ENCODE assay signal across 9 mouse cellular contexts in the genomic region with DNA sequence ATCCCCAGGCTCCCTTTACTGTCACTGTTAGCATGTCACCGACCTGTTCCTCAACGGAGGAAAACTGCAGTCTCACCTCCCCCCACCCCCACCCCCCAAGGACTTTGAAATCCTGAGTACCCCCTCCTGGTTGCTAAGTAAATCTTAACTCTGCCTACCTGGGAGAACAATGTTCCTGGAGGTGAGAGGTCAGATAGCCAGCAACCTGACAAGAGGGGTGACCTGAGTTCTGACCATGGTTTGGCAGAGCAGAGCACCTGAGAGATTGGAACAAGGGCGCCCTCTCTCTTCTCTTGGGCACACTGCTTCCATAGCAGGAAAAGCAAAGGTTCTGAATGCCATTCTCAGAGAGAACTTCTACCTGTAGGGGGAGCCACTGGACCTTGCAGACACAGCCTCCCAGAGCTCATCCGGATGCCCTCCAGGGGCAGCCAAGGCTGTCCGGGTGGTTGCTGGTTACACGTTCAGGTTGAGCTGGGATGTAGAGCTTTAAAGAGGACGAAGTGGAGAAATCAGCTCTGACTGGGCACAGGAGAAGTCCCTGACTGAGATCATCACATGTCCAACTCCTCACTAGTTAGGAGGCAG. TPM values are rescaled to one million over a fixed set of nuclear protein-coding genes. Genes with fewer than 3 reads are reported as not detected.
A peak's percentile ranks its signal among the peaks of the same experiment; 100 is the strongest.
DNase-seq lines count a peak whose midpoint lies in the region; ATAC-seq and TF ChIP-seq lines count a peak whose summit lies in the region.
"Had no signal": no experiment of that assay in that cellular context is flagged by ENCODE, and none has a peak within 500 bp of the region (broad histone marks: within the 10 kb centered on the region; RNA-seq: fewer than 3 reads in every experiment).

No protein-coding gene starts in this region.

- DNase-seq in heart, adult 2 months, result no peak
- peak; percentile 79 for DNase-seq in CD4-positive, CD25-positive, alpha-beta regulatory T cell, adult 2 months (ENCODE audit: low read depth, low spot score)
- DNase-seq in adrenal gland, postnatal 14 days, result peak; percentile 86
- DNase-seq in embryonic facial prominence, embryonic 10.5 days (ENCODE audit: low spot score), result peak; percentile 54
- peak; percentile 91 for DNase-seq in kidney, adult 9 months
- peak; percentile 83 for DNase-seq in lung, embryonic 14.5 days
- DNase-seq in testis, postnatal 14 days (ENCODE audit: low spot score), result peak; percentile 49

- H3K4me3 ChIP-seq in heart, adult 2 months, result no peak overlapping the region
- no peak overlapping the region for H3K4me3 ChIP-seq in heart, embryonic 12.5 days
- H3K4me3 ChIP-seq in embryonic facial prominence, embryonic 10.5 days, result no peak overlapping the region
- no peak overlapping the region for H3K4me3 ChIP-seq in lung, embryonic 14.5 days (ENCODE audit: low read depth, low read length)
- H3K4me3 ChIP-seq: limb, embryonic 12.5 days had no signal

- no peaks in the 10 kb centered on the region for H3K4me1 ChIP-seq in heart, adult 2 months (ENCODE audit: control insufficient read depth, insufficient read depth, low read length)
- H3K4me1 ChIP-seq in heart, embryonic 12.5 days (replicated peaks), result peaks cover 14% of the 10 kb centered on the region
- peaks cover 26% of the 10 kb centered on the region for H3K4me1 ChIP-seq in embryonic facial prominence, embryonic 10.5 days
- H3K4me1 ChIP-seq in lung, embryonic 14.5 days (ENCODE audit: insufficient read depth), result no peaks in the 10 kb centered on the region

- no peak overlapping the region for H3K4me2 ChIP-seq in heart, embryonic 12.5 days
- no peak overlapping the region for H3K4me2 ChIP-seq in lung, embryonic 14.5 days
- H3K4me2 ChIP-seq: limb, embryonic 12.5 days had no signal

- ATAC-seq in heart, embryonic 12.5 days (ENCODE audit: insufficient number of reproducible peaks, low FRiP score), result no peak
- ATAC-seq in lung, embryonic 14.5 days (ENCODE audit: insufficient read depth), result no peak; the same call in 1 of the 2 replicates

- TF ChIP-seq CTCF in heart, adult 2 months (IDR thresholded peaks at IDR 0.05), result peak; percentile 77
- TF ChIP-seq CTCF in lung, embryonic 14.5 days (IDR thresholded peaks at IDR 0.05; ENCODE audit: low read depth), result peak; percentile 69

- no peaks in the 10 kb centered on the region; the same call in 1 of the 2 replicates for H3K27me3 ChIP-seq in heart, adult 2 months (ENCODE audit: control insufficient read depth, insufficient read depth, low read length)
- peaks cover 7% of the 10 kb centered on the region; the same call in 1 of the 2 replicates for H3K27me3 ChIP-seq in heart, embryonic 12.5 days (replicated peaks)
- H3K27me3 ChIP-seq in embryonic facial prominence, embryonic 10.5 days (replicated peaks; ENCODE audit: low read depth, poor library complexity, severe bottlenecking), result peaks cover 21% of the 10 kb centered on the region
- peaks cover 12% of the 10 kb centered on the region for H3K27me3 ChIP-seq in lung, embryonic 14.5 days (ENCODE audit: insufficient read depth, low read length)

- 25% methylated on average over 7 of the region's 7 CpGs for WGBS in heart, adult 2 months
- 23% methylated on average over 7 of the region's 7 CpGs for WGBS in heart, embryonic 12.5 days
- 31% methylated on average over 7 of the region's 7 CpGs for WGBS in embryonic facial prominence, embryonic 10.5 days
- WGBS in lung, embryonic 14.5 days, result 24% methylated on average over 7 of the region's 7 CpGs

- H3K79me2 ChIP-seq in heart, adult 2 months (replicated peaks; ENCODE audit: control insufficient read depth, insufficient read depth, low read length), result no peaks in the 10 kb centered on the region

- H3K27ac ChIP-seq in heart, adult 2 months, result no peak overlapping the region
- H3K27ac ChIP-seq in heart, embryonic 12.5 days (ENCODE audit: poor library complexity, severe bottlenecking), result no peak overlapping the region
- no peak overlapping the region for H3K27ac ChIP-seq in embryonic facial prominence, embryonic 10.5 days (replicated peaks)
- H3K27ac ChIP-seq in lung, embryonic 14.5 days (ENCODE audit: low read depth), result no peak overlapping the region
- H3K27ac ChIP-seq: limb, embryonic 12.5 days had no signal

- H3K36me3 ChIP-seq in heart, adult 2 months (ENCODE audit: control insufficient read depth, insufficient read depth, low read length), result no peaks in the 10 kb centered on the region
- peaks cover 23% of the 10 kb centered on the region for H3K36me3 ChIP-seq in heart, embryonic 12.5 days
- peaks cover 23% of the 10 kb centered on the region for H3K36me3 ChIP-seq in embryonic facial prominence, embryonic 10.5 days (replicated peaks)
- H3K36me3 ChIP-seq in lung, embryonic 14.5 days (ENCODE audit: insufficient read depth), result peaks cover 18% of the 10 kb centered on the region

- intact Hi-C loops in heart, adult 2 months (cut with DNase I), result no loop called here

- H3K9ac ChIP-seq in heart, adult 2 months (ENCODE audit: low read depth, low read length), result no peak overlapping the region
- H3K9ac ChIP-seq in heart, embryonic 12.5 days, result no peak overlapping the region
- no peak overlapping the region for H3K9ac ChIP-seq in lung, embryonic 14.5 days
- H3K9ac ChIP-seq: limb, embryonic 12.5 days had no signal

- no peaks in the 10 kb centered on the region for H3K9me3 ChIP-seq in heart, embryonic 12.5 days (replicated peaks)
- H3K9me3 ChIP-seq in embryonic facial prominence, embryonic 10.5 days, result no peaks in the 10 kb centered on the region
- H3K9me3 ChIP-seq in lung, embryonic 14.5 days (ENCODE audit: low read depth, low read length), result no peaks in the 10 kb centered on the region
- H3K9me3 ChIP-seq: limb, embryonic 12.5 days had no signal

- TF ChIP-seq POLR2A in heart, adult 2 months (IDR thresholded peaks at IDR 0.05; ENCODE audit: insufficient read depth, low read depth, low read length), result no peak

- no peak for TF ChIP-seq EP300 in heart, adult 2 months (IDR thresholded peaks at IDR 0.05; ENCODE audit: insufficient read depth, low read depth, low read length)

RNA-seq across cellular contexts. Expression of a gene that starts 40.6 kb away (rescaled TPM):
- 10 to 100 TPM; 40.4 to 47.9 TPM for total RNA-seq in heart, adult 2 months (2021)
- 29.3 and 53.3 TPM in 2 replicates for polyA plus RNA-seq in heart, adult 2 months (2012; rRNA removed)
- polyA plus RNA-seq in heart, embryonic 12.5 days (2016; fragmentation: Nextera tagmentation; extraction: Ambion mirVana), result 77.9 and 81.6 TPM in 2 replicates
- 87.3 and 89.0 TPM in 2 replicates for total RNA-seq in adrenal gland, postnatal 14 days (2021)
- 166 and 173 TPM in 2 replicates for polyA plus RNA-seq in embryonic facial prominence, embryonic 10.5 days (2016; fragmentation: Nextera tagmentation; extraction: Ambion mirVana)
- 130 TPM in 2 replicates for polyA plus RNA-seq in lung, embryonic 14.5 days (2014; fragmentation: Nextera tagmentation; extraction: Ambion mirVana)

RNA-seq across cellular contexts. Expression of a gene that starts 41.4 kb away (rescaled TPM):
- total RNA-seq in heart, adult 2 months (2021), result 10 to 100 TPM; 11.0 to 12.7 TPM
- polyA plus RNA-seq in heart, adult 2 months (2012; rRNA removed), result 8.1 and 8.9 TPM in 2 replicates
- 3.9 and 4.0 TPM in 2 replicates for polyA plus RNA-seq in heart, embryonic 12.5 days (2016; fragmentation: Nextera tagmentation; extraction: Ambion mirVana)
- 21.1 and 21.6 TPM in 2 replicates for total RNA-seq in adrenal gland, postnatal 14 days (2021)
- polyA plus RNA-seq in embryonic facial prominence, embryonic 10.5 days (2016; fragmentation: Nextera tagmentation; extraction: Ambion mirVana), result 5.0 TPM in 2 replicates
- polyA plus RNA-seq in lung, embryonic 14.5 days (2014; fragmentation: Nextera tagmentation; extraction: Ambion mirVana), result 7.5 and 8.9 TPM in 2 replicates

Comparison
In these comparisons a context has a peak if more than half of its experiments do, and no peak if none do; other contexts are left out.
1. DNase-seq: peak in CD4-positive, CD25-positive, alpha-beta regulatory T cell, adult 2 months (single experiment), adrenal gland, postnatal 14 days (single experiment), embryonic facial prominence, embryonic 10.5 days (single experiment), kidney, adult 9 months (single experiment), lung, embryonic 14.5 days (single experiment) and testis, postnatal 14 days (single experiment); none in heart, adult 2 months (0 of 2).